Mouse (Mus musculus) midbrain, embryonic 13.5 days (tissue): ENCODE measurements at regions not wholly inside any gene's neighbourhood (a gene's known extent, or its start where the extent isn't known, plus 50 kb on each side); places are given as distances from the start of the nearest gene placed in this dataset.
A peak's percentile ranks its signal among the peaks of the same experiment; 100 is the strongest.
"Not testable (repeated sequence)": the region's sequence is repeated elsewhere in the genome, so short reads cannot be mapped to it uniquely, and the experiment has no call there.

ENCODE experiments used
- ATAC-seq: fragments of 200-750 bp; cut with Nextera tagmentation; 2 replicates; pipeline ENCODE4 v1.8.0; 2017; ENCODE audit warnings: mild to moderate bottlenecking, moderate TSS enrichment, moderate library complexity
- H3K27ac ChIP-seq: fragments of 300-500 bp; sonication (generic); 2 replicates; pipeline ENCODE4 v1.5.1; 2015; ENCODE audit warnings: inconsistent platforms, mild to moderate bottlenecking, moderate library complexity
- H3K27me3 ChIP-seq: fragments of 300-500 bp; sonication (generic); 2 replicates; pipeline ENCODE4 v1.6.1; 2015; ENCODE audit warnings: mild to moderate bottlenecking, inconsistent platforms
- H3K36me3 ChIP-seq: fragments of 300-500 bp; sonication (generic); 2 replicates; pipeline ENCODE4 v1.6.1; 2015; ENCODE audit warnings: mild to moderate bottlenecking, inconsistent platforms
- H3K4me1 ChIP-seq: fragments of 300-500 bp; sonication (generic); replicated peaks from 2 replicates; pipeline ENCODE4 v1.6.1; 2015; ENCODE audit warnings: inconsistent platforms
- H3K4me2 ChIP-seq: fragments of 300-500 bp; sonication (generic); replicated peaks from 2 replicates; pipeline ENCODE4 v1.6.1; 2015; ENCODE audit warnings: moderate library complexity, mild to moderate bottlenecking, inconsistent platforms
- H3K4me3 ChIP-seq: fragments of 300-500 bp; sonication (generic); replicated peaks from 2 replicates; pipeline ENCODE4 v1.5.1; 2015; ENCODE audit warnings: mild to moderate bottlenecking, inconsistent platforms
- H3K9ac ChIP-seq: fragments of 300-500 bp; sonication (generic); replicated peaks from 2 replicates; pipeline ENCODE4 v1.6.1; 2015; ENCODE audit warnings: mild to moderate bottlenecking, inconsistent platforms
- H3K9me3 ChIP-seq: fragments of 300-500 bp; sonication (generic); 2 replicates; pipeline ENCODE4 v1.6.1; 2016; ENCODE audit warnings: mild to moderate bottlenecking, inconsistent platforms
- WGBS: fragments of 180-500 bp; shearing (Covaris S2); methylation state at CpG from one replicate; pipeline ENCODE4 v1.1.7; 2015; 5-methylcytosine and 5-hydroxymethylcytosine counted together

- 79% methylated on average over 4 of the region's 4 CpGs for WGBS
- Histone ChIP-seq H3K4me2 (no peak overlapping the region), H3K9me3 (no peaks in the 10 kb centered on the region), H3K27ac (no peak overlapping the region), H3K4me1 (no peaks in the 10 kb centered on the region), H3K27me3 (no peaks in the 10 kb centered on the region), H3K36me3 (no peaks in the 10 kb centered on the region), H3K9ac (no peak overlapping the region), H3K4me3 (no peak overlapping the region)
- ATAC-seq: peak; percentile 53; the same call in 1 of the 2 replicates
Measured at GRCm38 (mm10) chr6:82296673-82297328, 105.3 kb upstream of the Tacr1 start.

GRCm38 (mm10) chr6:82302241-82302640, 99.9 kb upstream of the Tacr1 start:
- H3K4me1 ChIP-seq, H3K4me3 ChIP-seq, H3K27me3 ChIP-seq, H3K4me2 ChIP-seq, ATAC-seq, H3K36me3 ChIP-seq, H3K9me3 ChIP-seq, H3K9ac ChIP-seq, H3K27ac ChIP-seq: not testable (repeated sequence)
- 59% methylated on average over 5 of the region's 5 CpGs for WGBS

- Histone ChIP-seq H3K4me3 (no peak overlapping the region), H3K4me1 (no peaks in the 10 kb centered on the region), H3K9ac (no peak overlapping the region), H3K4me2 (no peak overlapping the region), H3K36me3 (no peaks in the 10 kb centered on the region), H3K27ac (no peak overlapping the region), H3K9me3 (no peaks in the 10 kb centered on the region), H3K27me3 (no peaks in the 10 kb centered on the region)
- no peak for ATAC-seq
Measured at GRCm38 (mm10) chr6:82313691-82314090, 88.4 kb upstream of the Tacr1 start.
